Mouse (Mus musculus): ENCODE measurements around the gene Krt17.
"Not testable (repeated sequence)": the region's sequence is repeated elsewhere in the genome, so short reads cannot be mapped to it uniquely, and the experiment has no call there.

Krt17 gene

DNA sequence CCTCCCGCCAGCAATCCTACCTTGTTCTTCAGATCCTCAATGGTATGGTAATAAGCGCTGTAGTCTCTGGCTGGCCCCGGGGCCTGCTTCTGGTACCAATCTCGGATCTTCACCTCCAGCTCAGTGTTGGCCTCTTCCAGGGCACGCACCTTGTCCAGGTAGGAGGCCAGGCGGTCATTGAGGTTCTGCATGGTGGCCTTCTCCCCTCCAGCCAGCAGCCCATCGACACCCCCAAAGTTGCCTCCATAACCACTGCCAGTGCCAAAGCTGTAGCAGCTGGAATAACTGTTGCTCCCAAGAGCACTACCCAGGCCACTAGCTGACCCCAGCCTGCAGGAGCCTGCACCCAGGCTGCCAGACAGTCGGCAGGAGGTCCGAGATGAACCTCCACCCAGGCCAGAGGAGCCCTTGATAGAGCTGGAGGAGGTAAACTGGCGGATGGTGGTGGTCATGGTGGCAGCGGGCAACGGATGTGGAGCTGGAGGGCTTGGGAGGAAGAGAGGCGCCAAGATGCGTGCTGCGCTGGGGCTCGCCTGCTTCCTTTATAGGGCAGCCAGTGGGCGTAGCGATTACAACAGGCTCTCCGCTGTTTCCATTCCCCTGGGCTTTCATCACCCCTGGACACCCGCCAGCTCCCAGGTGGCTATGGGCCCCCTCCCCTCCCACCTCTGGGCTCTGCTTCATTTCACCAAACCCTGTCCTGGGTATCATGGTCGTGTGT, at the start of gene Krt17:
Krt17 (minus strand) TSS at position 516 of the 721 bp plus-strand sequence.
- no peak for DNase-seq (ENCODE audit: low read depth)

- DNase-seq (ENCODE audit: low read depth): not testable (repeated sequence)
These were observed 47.8 kb upstream of the Krt17 start for GRCm38 (mm10) chr11:100308672-100309071.

- no peak for DNase-seq (ENCODE audit: low read depth)
These were observed 47.1 kb upstream of the Krt17 start for GRCm38 (mm10) chr11:100307900-100308299.

GRCm38 (mm10) chr11:100301292-100301691, 40.5 kb upstream of the Krt17 start:
- DNase-seq (ENCODE audit: low read depth): peak; percentile 74

DNA sequence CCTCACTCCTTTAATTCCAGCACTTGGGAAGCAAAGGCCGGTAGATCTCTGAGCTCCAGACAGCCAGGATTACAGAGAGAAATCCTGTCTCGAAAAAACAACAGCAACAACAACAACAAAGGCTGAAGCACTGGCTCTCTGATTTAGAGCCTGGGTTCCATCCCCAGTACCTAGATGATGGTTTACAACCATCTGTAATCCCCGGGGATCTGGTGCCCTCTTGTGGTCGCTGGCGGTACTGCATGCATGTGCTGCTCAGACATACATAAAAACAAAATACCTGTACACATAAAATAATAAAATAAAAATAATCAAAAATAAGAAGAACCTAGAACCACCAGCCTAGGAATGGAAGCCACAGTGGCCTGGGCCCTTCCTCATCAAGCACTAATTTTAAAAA, 39.5 kb upstream of the Krt17 start:
- DNase-seq (ENCODE audit: low read depth): peak; percentile 65

- DNase-seq (ENCODE audit: low read depth): peak; percentile 76
These were observed 37.6 kb upstream of the Krt17 start for GRCm38 (mm10) chr11:100298274-100299036.

GRCm38 (mm10) chr11:100297801-100298200, 37.0 kb upstream of the Krt17 start:
- peak; percentile 13 for DNase-seq (ENCODE audit: low read depth)

DNA sequence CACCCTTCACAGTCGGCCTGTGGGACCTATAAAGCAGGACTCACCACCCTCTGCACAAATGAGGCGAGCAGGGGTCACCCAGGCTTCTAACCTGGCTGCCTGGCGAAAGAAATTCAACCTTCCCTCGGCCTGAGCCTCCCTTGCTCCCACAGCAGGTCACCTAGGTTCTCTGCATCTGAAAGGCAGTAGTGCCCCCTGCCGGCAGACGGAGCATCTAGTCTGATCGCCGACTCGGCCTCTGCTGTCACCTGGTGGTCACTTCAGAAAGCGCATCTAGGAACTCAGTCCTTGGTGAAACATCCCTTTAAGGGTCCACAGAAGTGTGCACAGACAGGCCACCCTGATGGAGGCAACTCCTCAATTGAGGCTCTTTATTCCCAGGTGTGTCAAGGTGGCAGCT, 34.5 kb upstream of the Krt17 start:
- DNase-seq (ENCODE audit: low read depth): peak; percentile 78

DNA sequence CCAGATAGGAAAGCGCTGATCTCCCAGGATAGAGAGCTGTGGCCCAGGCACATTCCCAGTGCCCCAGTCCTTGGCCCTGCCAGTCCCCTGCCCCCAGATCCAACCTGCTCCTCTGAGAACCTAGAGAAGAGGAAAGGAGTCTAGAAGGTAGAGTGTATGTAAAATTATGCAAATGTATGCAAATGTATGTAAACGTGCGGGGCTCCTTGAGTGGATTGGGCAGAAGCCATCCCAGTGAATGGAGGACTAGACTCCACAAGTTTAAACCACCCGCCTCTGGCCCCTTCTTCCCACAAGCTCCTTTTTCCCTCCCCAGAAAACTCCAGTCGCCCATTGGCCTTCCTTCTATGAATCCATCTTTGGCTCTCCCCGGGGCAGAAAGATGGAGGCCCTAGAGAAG, 32.1 kb upstream of the Krt17 start:
- no peak for DNase-seq (ENCODE audit: low read depth)

DNA sequence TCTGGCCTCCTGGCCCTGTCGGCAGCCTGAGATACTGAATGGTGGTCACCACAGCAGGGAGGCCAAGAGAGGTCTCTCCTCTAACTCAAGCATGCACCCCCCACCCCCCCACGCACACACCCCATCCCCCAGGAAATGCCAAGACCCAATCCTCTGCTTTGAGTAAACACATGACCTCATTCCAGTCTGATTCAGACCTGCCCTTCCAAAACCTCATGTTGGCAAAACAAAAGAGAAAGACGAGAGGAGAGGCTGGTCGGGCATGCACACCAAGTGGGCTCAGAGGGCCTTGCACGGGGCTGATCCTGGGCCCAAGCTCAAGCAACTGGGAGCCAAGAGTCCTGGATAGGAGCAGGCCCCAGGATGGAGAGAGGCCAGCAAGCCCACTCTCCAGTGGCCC, 29.4 kb upstream of the Krt17 start:
- no peak for DNase-seq (ENCODE audit: low read depth)

GRCm38 (mm10) chr11:100288942-100289341, 28.1 kb upstream of the Krt17 start:
- DNase-seq (ENCODE audit: low read depth): no peak

DNA sequence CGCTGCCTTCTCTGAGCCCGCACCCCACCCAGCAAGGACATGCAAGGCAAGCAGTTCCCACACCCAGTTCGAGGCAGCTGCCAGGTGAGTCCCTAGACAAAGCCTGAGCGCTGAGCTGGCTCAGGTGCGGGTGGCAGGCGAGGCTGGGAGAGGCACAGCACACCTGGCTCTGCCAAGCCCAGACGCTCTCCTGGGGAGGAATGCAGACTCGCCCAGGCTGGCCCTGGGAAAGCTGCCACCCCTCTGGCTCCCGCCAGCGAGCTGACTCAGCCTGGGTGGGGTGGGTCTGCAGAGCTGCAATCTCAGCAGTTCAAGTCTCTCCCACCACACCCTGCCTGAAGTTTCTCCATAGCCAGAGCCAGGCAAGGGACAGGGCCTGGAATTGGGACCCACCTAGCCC, 26.2 kb upstream of the Krt17 start:
- no peak for DNase-seq (ENCODE audit: low read depth)

DNA sequence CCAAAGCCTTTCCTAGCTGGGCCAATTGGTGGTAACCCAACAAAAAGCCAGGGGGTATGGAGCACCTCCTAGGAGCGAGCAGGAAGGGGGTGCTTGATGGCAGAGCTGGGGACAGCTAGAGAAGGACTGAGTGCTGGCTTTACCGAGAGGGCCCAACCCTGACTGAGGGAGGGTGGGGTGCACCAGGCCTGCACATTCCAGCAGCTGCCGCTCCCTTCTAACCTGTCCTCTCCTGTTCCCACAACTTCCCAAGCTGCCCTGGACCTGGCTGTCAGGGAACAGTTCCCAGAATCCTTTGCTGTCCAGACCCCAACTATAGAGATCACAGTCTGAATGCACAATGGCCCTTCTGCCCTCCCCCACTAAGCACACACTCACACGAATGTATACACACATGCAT, 24.2 kb upstream of the Krt17 start:
- no peak for DNase-seq (ENCODE audit: low read depth)

DNA sequence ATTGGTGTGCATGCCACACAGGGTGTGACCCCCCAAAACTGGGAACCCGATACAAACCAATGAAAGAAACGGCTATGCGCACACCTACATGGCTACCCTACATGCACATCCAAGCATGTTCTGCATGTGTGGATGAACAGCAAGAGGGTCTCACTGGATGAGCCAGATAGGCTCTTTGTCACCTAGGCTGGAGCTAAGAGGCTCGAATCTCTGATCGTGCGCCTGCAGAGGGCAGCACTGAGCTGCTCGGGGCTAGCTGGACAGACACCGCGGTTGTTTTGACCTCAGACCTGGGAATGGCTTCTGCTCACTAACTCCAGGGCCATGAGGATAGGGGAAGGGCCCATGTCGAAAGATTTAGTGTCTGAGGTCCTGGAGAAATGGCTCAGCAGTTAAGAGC, 21.7 kb upstream of the Krt17 start:
- peak; percentile 77 for DNase-seq (ENCODE audit: low read depth)

DNA sequence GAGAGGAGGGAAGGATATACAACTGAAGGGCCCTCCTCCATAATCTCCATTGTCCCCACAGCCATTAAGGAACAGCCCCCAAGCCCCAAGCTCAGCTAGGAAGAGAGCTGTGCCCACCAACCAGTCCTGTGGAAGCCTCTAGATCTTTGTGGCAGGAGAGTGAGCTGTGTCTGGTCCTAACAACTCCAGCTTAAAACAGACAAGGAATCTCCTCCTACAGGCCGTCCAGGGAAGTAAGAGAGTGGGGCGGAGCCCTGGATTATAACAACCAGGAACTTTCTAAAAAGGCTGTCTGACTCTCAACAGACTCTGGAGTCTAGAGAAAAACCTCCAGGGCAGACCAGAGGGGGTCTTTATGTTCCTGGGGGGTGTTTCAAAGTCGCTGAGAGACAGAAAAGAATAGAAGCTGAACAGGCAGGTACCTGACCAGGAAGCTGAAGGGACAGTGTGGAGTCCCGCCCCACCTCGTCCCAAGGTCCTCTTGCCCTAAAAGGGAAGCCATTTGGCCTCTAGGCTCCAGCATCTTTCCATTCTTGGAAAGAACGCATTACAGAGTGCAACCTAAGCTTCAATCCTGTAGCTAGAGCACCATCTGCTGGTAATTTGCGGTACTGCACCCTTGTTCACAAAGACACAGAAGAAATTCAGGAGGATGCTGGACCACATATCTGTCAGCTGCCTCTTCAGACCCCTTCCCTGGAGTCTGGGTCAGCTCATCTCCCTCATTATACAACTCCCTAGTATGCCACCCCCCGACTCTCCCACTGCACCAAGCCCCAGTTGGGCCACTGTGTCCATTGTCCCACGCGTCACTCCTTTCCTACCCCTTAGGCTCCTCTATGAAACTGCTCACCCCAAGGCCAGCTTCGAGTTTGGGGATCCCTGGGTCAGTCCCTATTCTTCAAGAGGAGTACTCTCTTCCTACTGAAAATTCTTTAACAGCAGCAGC, 21.0 kb upstream of the Krt17 start:
- peak; percentile 80 for DNase-seq (ENCODE audit: low read depth)

DNA sequence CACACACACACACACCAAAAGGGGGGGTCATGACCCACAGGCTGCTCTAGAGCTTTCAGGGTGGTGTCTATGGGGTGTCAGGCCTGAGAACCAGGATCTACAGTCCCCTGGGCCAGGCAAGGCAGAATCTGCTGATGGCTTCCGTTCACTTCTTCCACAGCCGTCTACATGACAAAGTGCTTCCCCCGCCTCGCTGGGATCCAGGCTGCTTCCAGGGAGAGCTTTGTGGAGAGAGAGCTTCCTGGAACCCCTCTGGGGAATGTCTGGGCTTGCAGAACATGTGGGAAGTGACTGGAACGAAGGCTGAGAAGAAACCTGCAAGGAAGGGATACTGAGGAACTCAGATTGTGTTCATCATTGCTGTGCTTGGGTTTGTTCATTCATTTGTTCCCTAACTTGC, 17.9 kb upstream of the Krt17 start:
- DNase-seq (ENCODE audit: low read depth): no peak

DNA sequence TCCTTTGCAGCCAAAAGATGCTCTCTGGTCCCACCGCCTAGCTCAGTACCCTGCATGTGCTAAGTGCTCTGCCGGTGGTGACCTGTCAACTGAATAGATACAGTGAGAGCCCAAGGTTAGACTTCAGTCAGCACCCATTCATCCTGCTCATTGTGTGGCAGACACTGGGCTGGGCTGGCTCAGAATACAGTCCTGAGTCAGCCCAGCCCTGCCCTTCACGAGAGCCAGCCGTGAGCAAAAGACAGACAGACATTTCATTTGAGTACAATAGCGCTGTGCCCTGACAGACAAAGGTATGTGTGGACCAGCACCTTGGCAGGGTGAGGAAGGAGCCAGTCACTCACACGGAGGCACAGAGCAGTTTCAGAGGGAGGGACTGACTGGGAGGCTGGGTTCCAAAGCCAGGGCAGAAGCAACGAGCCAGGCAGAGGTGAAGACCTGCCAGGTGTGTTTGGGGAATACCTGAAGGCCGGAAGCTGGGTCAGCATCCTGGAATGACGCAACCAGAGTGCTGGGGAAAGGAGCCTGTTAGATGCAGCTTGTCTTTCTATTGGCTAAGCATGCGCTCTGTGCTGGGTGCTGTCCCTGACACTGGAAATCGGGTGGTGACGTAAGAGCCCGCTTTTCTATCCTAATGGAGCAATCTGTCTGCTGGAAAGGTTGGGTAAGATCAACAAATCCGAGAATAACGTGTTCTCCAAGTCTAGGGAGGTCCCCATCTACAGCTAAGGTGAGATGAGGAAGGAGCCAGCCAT, 17.1 kb upstream of the Krt17 start:
- no peak for DNase-seq (ENCODE audit: low read depth)

DNA sequence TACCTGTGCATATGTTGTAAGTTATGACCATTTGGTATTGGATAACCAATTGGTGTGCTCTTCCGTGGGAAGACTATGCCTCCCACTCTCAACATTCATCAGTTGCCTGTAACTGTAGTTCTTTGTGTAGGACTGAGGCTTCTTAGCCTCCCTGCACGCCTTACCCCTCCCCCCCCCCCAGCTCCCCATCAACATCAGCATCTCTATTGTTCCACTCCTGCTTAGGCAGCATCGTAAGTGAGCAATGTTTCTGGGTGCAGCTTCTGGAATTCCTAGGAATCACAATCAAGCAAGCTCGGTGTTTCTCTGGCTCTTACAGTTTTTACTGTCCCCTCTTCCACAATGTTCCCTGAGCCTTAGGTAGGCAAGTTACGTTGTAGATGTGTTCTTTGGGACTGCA, 14.6 kb upstream of the Krt17 start:
- no peak for DNase-seq (ENCODE audit: low read depth)

- no peak for DNase-seq (ENCODE audit: low read depth)
These were observed 13.9 kb upstream of the Krt17 start for GRCm38 (mm10) chr11:100274719-100275118.

DNA sequence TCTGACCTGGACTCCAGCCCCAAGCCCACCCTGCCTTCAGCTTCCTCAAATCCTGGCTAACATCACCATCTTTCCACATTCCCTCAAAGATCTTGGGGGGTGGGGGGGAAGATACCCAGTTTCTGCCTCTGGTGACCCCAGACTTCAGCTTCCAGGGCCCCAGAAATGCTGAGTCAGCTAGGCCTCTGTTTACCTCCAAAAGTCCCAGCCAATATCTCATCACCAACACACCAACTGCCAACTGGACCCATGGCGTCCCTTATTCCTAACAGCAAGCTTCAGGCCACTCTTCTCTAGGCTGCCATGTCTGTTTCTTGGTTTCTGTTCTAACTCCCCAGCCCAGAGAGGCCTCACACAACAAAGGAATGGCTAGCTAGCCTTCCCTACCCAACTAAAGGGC, 11.0 kb upstream of the Krt17 start:
- DNase-seq (ENCODE audit: low read depth): no peak

DNA sequence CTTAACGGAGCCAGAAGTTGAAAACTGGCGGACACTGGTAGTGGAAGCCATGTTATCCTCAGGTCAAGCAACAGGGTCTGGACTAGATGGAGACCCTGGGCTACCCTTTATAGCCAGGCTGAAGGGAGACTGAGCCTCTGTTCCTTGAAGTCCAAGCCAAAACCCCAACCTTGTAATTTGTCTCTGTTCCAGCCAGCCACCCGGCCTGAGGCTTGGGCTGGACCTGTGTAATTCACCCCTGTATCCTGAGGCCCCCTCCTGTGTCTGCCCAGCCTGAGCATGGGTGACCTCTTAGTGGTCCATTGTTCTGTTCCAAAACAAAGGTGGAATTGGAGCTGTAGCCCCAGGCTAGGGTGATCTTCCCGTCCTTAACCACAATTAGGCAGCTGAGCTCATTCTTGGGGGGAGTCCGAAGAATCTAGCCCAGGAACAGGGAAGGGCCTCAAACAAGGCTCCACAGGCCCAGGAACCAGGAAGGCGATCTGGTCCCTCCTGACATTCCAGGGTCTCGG, 9.0 kb upstream of the Krt17 start, which contains the start of gene Krt42:
Krt42 (minus strand) TSS at position 51 of the 512 bp plus-strand sequence.
- DNase-seq (ENCODE audit: low read depth): no peak
